Mouse (Mus musculus): ENCODE results near the gene Gm28051.

Gm28051 gene

DNA sequence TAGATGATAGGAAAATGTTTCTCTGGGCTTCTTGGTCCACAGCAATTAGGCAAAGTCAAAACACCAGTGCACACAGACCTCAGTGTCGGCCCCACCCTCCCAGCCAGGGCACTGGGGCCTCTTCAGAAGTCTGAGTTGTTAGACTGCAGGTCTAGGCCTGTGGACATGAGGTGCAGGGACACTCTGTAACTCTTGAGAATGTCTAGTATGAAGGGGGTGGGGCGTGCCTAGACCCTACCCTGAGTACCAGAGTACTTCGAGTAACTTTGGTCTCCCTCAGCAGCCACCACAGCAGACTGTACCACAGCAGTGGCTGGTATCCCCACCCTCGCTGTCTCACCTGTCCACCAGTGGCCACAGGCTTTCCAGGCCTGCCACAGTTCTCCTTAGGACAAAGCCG lies 71.2 kb downstream of the Gm28051 start:
- DNase-seq (ENCODE audit: low read depth, low spot score), result no peak

GRCm38 (mm10) chr12:102685523-102685931 lies 72.0 kb downstream of the Gm28051 start:
- DNase-seq (ENCODE audit: low read depth, low spot score), result no peak

GRCm38 (mm10) chr12:102684720-102685386 lies 72.7 kb downstream of the Gm28051 start:
- no peak for DNase-seq (ENCODE audit: low read depth, low spot score)

GRCm38 (mm10) chr12:102683979-102684378 lies 73.6 kb downstream of the Gm28051 start:
- no peak for DNase-seq (ENCODE audit: low read depth, low spot score)

- DNase-seq (ENCODE audit: low read depth, low spot score), result no peak
Observed at GRCm38 (mm10) chr12:102683438-102683837, 74.1 kb downstream of the Gm28051 start.

- DNase-seq (ENCODE audit: low read depth, low spot score), result no peak
Observed at GRCm38 (mm10) chr12:102682722-102683299, 74.8 kb downstream of the Gm28051 start.

- DNase-seq (ENCODE audit: low read depth, low spot score), result no peak
Observed at GRCm38 (mm10) chr12:102682085-102682484, 75.5 kb downstream of the Gm28051 start.

DNA sequence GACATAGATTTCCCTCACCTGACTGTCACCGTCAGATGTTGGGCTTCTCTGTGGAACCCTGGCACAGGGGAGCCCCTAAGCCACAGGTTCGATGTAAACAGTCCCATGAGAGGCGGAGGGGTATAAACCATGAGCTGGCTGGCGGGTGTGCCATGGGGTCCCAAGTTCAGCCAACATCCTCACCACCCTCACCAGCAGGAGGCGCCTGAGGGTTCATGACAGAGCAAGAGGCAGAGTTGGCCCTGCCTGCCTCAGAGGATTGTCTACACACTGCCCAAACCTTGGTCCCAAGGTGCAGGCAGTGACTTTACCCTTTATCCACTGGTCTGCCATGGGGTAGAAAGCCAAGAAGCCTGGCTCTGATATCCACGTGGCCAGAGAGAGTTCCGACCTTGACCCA lies 76.0 kb downstream of the Gm28051 start:
- DNase-seq (ENCODE audit: low read depth, low spot score), result no peak

DNA sequence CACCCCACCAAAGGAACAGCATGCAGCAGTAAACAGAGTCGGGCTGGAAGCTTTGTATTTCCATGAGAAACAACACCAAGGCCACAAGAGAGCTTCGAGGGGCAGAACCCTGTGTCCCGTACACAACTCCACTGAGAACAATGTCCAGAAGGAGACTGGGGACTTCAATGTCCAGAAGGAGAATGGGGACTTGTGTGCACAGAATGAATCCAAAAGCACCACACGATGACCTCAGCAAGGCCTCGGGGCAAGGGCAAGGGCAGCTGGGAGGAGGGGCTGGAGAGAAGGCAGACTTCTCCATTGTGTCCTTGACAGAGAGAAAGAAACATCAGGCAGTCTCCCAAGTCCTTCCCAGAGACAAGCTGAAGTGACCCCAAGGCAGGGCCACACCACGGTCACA lies 78.7 kb downstream of the Gm28051 start:
- peak; percentile 82 for DNase-seq (ENCODE audit: low read depth, low spot score)

DNA sequence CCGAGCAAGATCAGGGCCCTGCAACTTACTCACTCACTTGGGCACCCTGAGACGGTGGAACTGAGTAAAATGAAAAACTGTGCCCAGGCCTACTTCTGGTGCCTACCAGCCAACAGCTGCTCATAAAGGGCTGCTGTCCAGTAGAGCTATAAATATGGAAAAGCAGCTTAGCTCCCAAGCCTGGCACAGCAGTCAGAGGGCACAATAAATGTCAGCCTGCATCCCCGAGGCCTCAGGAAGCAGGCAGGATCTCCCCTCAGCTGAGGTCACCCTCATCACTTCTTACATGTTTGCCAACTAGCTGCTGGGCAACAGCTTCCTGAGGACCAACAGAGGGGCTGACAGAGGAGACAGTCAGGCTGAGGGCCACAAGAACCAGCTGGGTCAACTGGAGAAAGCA lies 80.5 kb downstream of the Gm28051 start:
- DNase-seq (ENCODE audit: low read depth, low spot score), result no peak

- DNase-seq (ENCODE audit: low read depth, low spot score), result no peak
Observed at GRCm38 (mm10) chr12:102674556-102674955, 83.0 kb downstream of the Gm28051 start.

GRCm38 (mm10) chr12:102674123-102674522 lies 83.4 kb downstream of the Gm28051 start:
- DNase-seq (ENCODE audit: low read depth, low spot score), result peak; percentile 58

DNA sequence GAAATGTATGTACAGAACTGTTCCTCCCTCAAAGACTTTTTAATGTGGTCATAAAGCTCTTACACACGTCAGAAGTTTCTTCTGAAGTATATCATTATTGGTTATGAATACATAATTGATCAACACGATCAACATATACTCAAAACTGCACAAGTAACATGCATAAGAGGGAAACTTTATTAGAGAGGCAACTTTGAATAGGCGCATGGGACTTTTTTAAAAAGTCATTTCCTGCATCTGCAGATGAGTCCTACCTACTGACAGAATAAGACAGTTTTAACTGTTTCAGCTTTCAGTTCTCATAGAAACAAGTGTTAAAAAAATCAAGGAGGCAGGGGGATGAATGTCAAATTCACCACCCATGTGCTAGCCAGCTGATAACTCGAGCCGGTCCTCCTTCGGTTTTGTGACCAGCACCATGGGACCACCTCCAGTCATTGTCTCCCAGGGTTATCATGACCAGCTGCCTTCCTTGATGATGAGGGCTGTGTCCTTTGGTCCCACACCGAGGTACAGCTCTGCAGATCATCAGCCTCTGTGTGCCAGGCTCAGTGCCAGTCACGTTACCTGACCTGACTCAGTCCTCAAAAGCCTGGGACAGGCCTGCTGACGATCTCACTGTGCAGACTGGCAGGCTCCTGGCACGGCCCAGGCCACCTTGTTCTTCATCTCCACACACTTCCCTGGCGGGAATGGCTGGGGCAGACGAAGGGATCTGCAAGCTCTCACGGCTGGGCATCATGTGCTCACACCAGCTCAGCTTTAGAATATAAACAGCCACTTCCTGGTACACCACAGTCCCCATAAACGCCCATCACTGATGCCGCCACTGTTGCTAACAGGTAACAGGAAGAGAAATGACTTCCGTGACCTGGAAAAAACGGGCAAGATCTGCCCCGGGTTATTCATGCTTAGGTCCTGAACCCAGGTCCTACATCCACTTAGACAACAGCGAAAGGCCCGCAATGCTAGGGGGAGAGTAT lies 84.4 kb downstream of the Gm28051 start:
- DNase-seq (ENCODE audit: low read depth, low spot score), result no peak

DNA sequence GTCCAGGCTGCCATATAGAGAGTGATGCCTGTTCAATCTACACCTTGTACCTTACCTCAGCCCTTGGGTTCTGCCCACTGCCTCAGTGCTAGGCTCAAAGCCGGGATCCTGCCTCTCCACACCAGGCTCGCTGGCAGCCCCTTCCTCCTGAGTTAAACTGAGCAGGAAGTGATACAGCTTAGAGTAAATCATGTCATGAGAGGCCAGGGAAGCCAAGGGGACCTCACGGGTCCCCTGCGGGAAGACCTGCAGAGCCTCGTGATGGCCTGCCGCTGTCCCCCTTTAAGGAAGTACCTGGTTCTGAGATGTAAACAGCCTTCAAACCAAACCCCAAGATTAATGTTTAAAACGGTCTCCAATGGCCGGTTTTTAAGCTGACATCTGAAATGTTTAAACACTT lies 85.4 kb downstream of the Gm28051 start:
- DNase-seq (ENCODE audit: low read depth, low spot score), result no peak

DNA sequence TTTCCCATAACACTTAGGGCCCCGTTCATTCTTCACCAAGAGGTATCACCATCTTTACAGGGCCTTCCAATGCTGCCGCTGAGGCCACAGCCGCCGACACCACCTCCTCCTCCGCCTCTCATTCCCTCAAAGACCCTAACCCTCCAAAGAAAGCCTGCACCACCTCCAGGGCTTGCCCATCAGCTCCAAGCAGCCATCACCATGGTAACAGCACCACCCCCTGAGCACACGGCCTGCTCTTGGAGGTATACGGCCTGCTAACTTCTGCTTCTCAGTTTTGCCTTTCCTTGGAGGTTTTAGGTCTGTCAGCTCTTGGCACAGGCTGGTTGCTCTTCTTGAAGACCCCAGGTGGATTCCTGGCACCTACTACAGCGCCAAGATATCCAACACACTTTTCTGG lies 86.7 kb downstream of the Gm28051 start:
- no peak for DNase-seq (ENCODE audit: low read depth, low spot score)

Data from telencephalon, adult 2 months (tissue).